Mouse (Mus musculus): ENCODE results near the gene Farp2.

DNA sequence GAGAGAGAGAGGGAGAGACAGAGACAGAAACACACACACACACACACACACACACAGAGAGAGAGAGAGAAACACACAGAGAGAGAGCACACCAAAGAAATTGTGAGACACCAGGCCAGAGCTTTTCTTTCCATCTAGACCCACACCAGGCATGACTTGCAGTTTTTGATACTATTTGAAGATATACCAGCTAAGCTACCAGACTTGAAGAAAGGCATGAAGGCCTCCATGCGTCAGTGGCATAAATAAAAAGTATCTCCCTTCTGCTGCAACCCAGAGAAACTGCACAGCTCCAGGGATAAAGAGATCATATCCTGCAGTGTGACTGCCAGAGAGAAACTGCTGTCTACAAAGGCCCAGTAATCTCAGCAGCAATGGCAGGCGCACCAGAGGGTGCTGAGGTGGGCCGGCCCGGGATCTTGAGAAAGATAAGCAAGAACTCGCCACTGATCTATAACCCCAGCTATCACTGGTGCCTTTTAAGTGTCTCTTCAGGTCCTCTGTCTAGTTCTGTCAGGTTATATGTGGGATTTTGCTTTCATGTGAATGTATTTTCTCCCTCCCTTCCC is 137.8 kb downstream of the Farp2 start:
- TF ChIP-seq GATA1 (IDR thresholded peaks at IDR 0.05; ENCODE audit: low read length) (no peak), TAL1 (IDR thresholded peaks at IDR 0.05; ENCODE audit: low read length) (no peak)

Data from erythroblast, embryonic 14.5 days (primary cell).